Mouse (Mus musculus): ENCODE data around the gene Trim11. TPM values are rescaled to one million over a fixed set of nuclear protein-coding genes. Genes with fewer than 3 reads are reported as not detected.
A peak's percentile ranks its signal among the peaks of the same experiment; 100 is the strongest.

Gene Trim11
- polyA plus RNA-seq (2015; fragmentation: Nextera tagmentation; extraction: Ambion mirVana), result 22.2 and 22.5 TPM in 2 replicates

DNA sequence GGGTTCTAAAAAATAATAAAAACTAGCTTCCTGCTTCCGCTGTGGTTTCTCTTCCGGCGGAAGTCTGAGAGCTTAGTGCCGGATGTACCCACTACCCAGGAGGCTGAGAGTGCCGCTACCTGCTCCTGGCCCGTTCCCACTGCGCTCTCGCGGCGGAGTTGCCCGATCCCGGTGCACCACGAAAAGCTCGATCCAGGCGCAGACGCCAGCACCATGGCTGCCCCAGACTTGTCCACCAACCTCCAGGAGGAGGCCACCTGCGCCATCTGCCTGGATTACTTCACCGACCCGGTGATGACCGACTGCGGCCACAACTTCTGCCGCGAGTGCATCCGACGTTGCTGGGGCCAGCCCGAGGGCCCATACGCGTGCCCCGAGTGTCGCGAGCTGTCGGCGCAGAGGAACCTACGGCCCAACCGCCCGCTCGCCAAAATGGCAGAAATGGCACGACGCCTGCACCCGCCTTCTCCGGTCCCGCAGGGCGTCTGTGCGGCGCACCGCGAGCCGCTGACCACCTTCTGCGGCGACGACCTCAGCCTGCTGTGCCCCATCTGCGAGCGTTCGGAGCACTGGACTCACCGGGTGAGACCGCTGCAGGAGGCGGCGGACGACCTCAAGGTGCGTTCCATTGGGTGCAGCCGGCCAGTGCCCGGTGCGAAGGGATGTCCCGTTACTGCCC, at the start of gene Trim11:
Trim11 (plus strand) TSS at position 67 of the 679 bp plus-strand sequence.
- Histone ChIP-seq H3K4me1 (peaks cover 59% of the 10 kb centered on the region), H3K4me3 (replicated peaks) (peak within 1 kb of the TSS; percentile 81), H3K9ac (replicated peaks) (peak within 1 kb of the TSS; percentile 74), H3K27ac (replicated peaks) (peak within 1 kb of the TSS; percentile 83), H3K9me3 (replicated peaks) (no peaks in the 10 kb centered on the region), H3K27me3 (replicated peaks) (no peaks in the 10 kb centered on the region), H3K4me2 (peak within 1 kb of the TSS; percentile 100), H3K36me3 (peaks cover 19% of the 10 kb centered on the region)
- under 1% methylated on average over 64 of the region's 64 CpGs for WGBS
- peak; percentile 79 for ATAC-seq (ENCODE audit: low FRiP score)

DNA sequence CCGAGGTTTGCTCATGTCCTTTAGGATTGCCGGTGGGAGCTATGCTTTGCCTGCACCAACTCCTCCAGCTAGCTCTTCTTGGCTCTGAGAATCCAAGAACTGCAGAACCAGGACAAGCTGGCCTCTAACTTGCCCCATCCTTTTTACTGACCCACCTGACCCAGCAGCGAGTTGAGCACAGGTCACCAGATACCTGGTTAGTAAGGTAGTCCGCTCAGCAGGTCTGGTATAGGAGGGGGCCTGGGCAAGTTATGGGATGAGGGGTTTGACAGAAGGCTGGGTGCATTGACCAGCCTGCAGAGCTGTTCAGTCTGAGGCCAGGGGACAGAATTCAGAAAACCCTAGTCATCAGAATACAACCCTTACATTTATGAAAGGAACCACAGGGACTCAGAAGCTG, 48.8 kb upstream of the Trim11 start:
- Histone ChIP-seq H3K4me1 (peaks cover 7% of the 10 kb centered on the region; the same call in 1 of the 2 replicates), H3K27me3 (replicated peaks) (no peaks in the 10 kb centered on the region), H3K27ac (replicated peaks) (no peak overlapping the region), H3K9ac (replicated peaks) (no peak overlapping the region), H3K4me3 (replicated peaks) (no peak overlapping the region), H3K36me3 (peaks cover 31% of the 10 kb centered on the region), H3K9me3 (replicated peaks) (no peaks in the 10 kb centered on the region), H3K4me2 (no peak overlapping the region)
- ATAC-seq (ENCODE audit: low FRiP score), result no peak
- WGBS, result 82% methylated on average over 3 of the region's 4 CpGs

DNA sequence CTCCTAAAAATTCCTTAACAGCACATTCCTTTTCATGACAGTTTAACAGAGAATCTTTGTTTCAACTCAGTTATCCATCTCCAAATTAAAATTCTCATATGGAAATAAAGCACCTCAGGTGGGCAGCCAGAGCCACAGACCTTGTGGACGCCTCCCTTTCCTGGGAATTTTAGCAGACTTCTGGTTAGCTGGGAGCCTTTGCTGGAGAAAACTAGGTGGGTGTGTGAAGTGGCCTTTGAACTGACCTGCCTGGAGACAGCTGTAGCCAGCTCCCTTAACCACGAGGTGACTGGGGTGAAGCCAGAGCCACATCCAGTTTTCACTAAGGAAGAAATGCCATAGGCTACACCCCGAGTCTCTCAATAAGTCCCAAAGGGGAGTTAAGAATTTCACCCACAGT, 48.3 kb upstream of the Trim11 start:
- Histone ChIP-seq H3K9ac (replicated peaks) (no peak overlapping the region), H3K36me3 (peaks cover 37% of the 10 kb centered on the region), H3K27ac (replicated peaks) (no peak overlapping the region), H3K9me3 (replicated peaks) (no peaks in the 10 kb centered on the region), H3K4me1 (peaks cover 7% of the 10 kb centered on the region; the same call in 1 of the 2 replicates), H3K27me3 (replicated peaks) (no peaks in the 10 kb centered on the region), H3K4me3 (replicated peaks) (no peak overlapping the region), H3K4me2 (no peak overlapping the region)
- WGBS, result 58% methylated on average over 3 of the region's 3 CpGs
- no peak for ATAC-seq (ENCODE audit: low FRiP score)

DNA sequence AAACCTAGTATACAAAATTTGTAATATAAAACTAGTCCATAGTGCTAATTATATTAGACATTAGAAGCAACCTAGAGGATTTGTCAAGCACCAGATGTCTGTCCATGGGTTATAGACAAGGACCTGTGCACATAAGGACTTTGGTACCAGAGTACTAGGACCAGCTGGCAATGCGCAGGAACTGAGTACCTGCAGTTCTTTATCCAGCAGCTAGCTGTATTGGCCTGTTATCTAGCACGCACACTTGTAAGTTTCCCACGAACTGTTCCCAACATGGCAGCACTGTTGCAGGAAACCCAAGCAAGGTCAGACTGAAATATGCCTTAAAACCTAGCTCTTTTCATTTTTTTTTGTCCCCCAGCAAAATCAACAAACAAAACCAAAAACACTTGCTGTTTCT, 47.6 kb upstream of the Trim11 start:
- no peaks in the 10 kb centered on the region for H3K27me3 ChIP-seq (replicated peaks)
- H3K4me3 ChIP-seq (replicated peaks), result no peak overlapping the region
- no peak overlapping the region for H3K4me2 ChIP-seq
- H3K4me1 ChIP-seq, result peaks cover 10% of the 10 kb centered on the region; the same call in 1 of the 2 replicates
- H3K9me3 ChIP-seq (replicated peaks), result no peaks in the 10 kb centered on the region
- H3K36me3 ChIP-seq, result peaks cover 40% of the 10 kb centered on the region
- ATAC-seq (ENCODE audit: low FRiP score), result no peak
- no peak overlapping the region for H3K27ac ChIP-seq (replicated peaks)
- WGBS, result 93% methylated on average over 3 of the region's 3 CpGs
- H3K9ac ChIP-seq (replicated peaks), result no peak overlapping the region

DNA sequence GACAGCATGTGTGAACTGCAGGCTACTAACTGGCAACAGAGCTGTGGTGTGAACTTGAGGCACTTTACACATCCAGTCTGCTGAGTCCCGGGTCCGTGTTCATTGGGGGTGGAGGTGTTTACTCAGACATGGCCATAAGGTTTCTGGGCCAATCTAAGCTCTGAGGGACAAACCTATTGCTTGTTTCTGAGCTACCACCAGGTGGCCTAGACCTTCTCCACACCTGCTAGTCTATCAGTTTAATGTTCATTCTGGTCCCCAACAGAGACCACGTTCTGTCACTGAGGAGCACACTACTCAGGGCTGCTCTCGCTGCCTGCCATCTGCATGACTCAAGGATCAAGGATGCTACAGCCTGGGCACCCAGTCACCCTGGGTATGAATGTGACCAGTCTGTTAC, 46.3 kb upstream of the Trim11 start:
- WGBS, result 72% methylated on average over 4 of the region's 4 CpGs
- H3K27ac ChIP-seq (replicated peaks), result no peak overlapping the region
- no peak overlapping the region for H3K4me2 ChIP-seq
- H3K4me1 ChIP-seq, result peaks cover 21% of the 10 kb centered on the region
- no peak for ATAC-seq (ENCODE audit: low FRiP score)
- H3K4me3 ChIP-seq (replicated peaks), result no peak overlapping the region
- peaks cover 52% of the 10 kb centered on the region for H3K36me3 ChIP-seq
- no peaks in the 10 kb centered on the region for H3K9me3 ChIP-seq (replicated peaks)
- no peaks in the 10 kb centered on the region for H3K27me3 ChIP-seq (replicated peaks)
- no peak overlapping the region for H3K9ac ChIP-seq (replicated peaks)

DNA sequence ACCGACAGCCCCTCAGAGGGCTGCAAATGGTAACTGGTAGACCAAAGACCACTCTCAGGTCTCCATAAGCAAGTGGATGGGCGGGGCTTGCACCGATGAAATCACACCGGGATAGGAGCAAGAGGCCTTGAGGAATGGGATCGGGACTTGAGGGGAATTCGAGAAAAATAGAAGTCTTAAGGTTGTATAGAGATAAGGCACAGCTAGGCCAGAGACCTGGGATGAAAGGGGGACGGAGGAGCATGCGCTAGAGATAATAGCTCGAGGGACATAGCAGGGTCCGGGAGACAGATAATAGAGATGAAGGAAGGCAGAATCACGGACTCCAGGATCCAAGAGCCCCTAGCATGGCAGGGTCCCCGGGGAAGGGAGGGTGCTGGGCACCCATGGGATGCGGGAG, 40.0 kb upstream of the Trim11 start:
- no peak for ATAC-seq (ENCODE audit: low FRiP score)
- H3K4me2 ChIP-seq, result peak overlapping the region; percentile 75
- H3K9ac ChIP-seq (replicated peaks), result peak overlapping the region; percentile 99
- H3K9me3 ChIP-seq (replicated peaks), result no peaks in the 10 kb centered on the region
- peak overlapping the region; percentile 92 for H3K27ac ChIP-seq (replicated peaks)
- peaks cover 37% of the 10 kb centered on the region for H3K36me3 ChIP-seq
- H3K27me3 ChIP-seq (replicated peaks), result no peaks in the 10 kb centered on the region
- peak overlapping the region; percentile 63 for H3K4me3 ChIP-seq (replicated peaks)
- WGBS, result under 1% methylated on average over 13 of the region's 13 CpGs
- H3K4me1 ChIP-seq, result peaks cover 35% of the 10 kb centered on the region

DNA sequence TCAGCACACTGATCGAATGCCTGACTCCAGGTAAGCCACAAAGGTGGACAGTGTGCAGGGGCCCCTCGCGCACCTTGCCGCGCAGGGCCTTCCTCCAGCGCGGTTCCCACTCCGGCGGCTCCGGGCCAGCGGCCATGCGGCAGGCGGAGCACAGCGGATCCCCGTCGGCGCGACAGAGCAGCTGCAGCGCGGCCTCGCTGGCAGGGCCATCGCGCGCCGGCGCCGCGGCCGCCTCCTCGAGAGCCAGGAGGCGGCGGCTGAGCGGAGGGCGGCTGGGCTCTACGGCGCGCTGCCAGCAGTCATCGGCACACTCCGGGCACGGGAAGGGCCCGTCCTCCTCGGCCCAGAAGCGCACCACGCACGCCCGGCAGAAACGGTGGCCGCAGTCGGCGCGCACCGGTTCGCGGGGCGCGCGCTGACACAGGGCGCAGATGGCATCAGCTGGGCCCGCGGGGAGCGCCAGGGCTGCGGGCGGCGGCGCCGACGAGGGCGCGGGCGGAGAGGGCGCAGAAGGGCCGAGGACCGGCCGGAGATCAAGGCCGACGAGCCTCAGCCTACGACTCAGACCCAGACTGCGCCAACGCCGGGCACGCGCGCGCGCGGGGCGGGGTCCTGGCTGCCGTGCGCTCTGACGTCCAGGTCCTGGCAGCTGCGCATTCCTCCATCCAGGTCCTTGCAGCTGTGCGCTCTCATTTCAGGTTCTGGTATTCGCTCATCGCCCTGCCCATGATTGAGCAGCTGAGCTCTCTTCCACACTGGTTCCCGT, 39.4 kb upstream of the Trim11 start, which contains the start of gene Rnf187:
Rnf187 (minus strand) TSS at position 595 of the 766 bp plus-strand sequence.
- Histone ChIP-seq H3K4me3 (replicated peaks) (peak within 1 kb of the TSS; percentile 63), H3K36me3 (peaks cover 31% of the 10 kb centered on the region), H3K27me3 (replicated peaks) (no peaks in the 10 kb centered on the region), H3K9me3 (replicated peaks) (no peaks in the 10 kb centered on the region), H3K27ac (replicated peaks) (peak within 1 kb of the TSS; percentile 92), H3K4me2 (peak within 1 kb of the TSS; percentile 75), H3K9ac (replicated peaks) (peak within 1 kb of the TSS; percentile 99), H3K4me1 (peaks cover 38% of the 10 kb centered on the region)
- WGBS, result under 1% methylated on average over 95 of the region's 95 CpGs
- ATAC-seq (ENCODE audit: low FRiP score), result peak; percentile 94

DNA sequence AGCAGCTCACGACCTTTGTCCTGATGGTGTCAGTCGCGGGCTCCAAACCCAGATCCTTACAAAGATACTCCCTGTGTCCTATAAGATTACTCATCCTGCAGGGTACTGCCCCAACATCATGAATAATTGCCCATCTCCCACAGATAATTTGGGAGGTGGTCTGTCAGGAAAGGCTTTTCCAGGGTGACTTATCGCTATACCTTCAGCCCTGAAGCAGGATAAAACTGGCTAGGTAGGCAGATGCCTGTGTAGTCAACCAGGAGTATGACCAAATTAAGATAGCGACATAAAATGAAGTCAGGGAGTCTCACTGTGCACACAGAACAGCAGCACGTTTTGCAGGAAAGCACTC, 38.8 kb upstream of the Trim11 start:
- Histone ChIP-seq H3K9me3 (replicated peaks) (no peaks in the 10 kb centered on the region), H3K27me3 (replicated peaks) (no peaks in the 10 kb centered on the region), H3K9ac (replicated peaks) (peak overlapping the region; percentile 50), H3K4me2 (peak overlapping the region; percentile 75), H3K27ac (replicated peaks) (peak overlapping the region; percentile 92), H3K4me1 (peaks cover 43% of the 10 kb centered on the region), H3K36me3 (peaks cover 25% of the 10 kb centered on the region), H3K4me3 (replicated peaks) (peak overlapping the region; percentile 63)
- peak; percentile 38; the same call in 1 of the 2 replicates for ATAC-seq (ENCODE audit: low FRiP score)
- WGBS, result 12% methylated on average over 6 of the region's 6 CpGs

DNA sequence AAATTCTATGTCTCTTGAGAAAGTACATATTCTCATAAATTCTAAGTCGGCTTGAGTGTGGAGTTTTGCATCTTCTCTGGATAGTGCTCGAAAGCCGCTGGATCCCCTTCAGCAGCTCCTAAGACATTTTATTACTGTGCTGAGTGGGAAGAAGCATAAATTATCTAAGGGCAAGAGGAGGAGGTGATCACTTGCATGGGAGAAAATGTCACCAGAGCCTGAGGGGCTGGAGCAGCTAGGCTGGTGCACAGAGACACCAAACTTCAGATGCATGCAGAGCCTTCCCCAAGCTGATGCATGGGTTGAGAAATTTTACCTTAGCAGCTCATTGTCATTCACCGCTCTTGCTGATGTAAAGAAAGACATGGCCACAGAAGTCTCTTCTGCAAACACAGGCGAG, 33.8 kb upstream of the Trim11 start:
- Histone ChIP-seq H3K4me2 (no peak overlapping the region), H3K9ac (replicated peaks) (no peak overlapping the region), H3K4me1 (peaks cover 30% of the 10 kb centered on the region), H3K4me3 (replicated peaks) (no peak overlapping the region), H3K27ac (replicated peaks) (no peak overlapping the region), H3K27me3 (replicated peaks) (no peaks in the 10 kb centered on the region), H3K9me3 (replicated peaks) (no peaks in the 10 kb centered on the region), H3K36me3 (no peaks in the 10 kb centered on the region)
- no peak for ATAC-seq (ENCODE audit: low FRiP score)
- WGBS, result 60% methylated on average over 5 of the region's 5 CpGs

DNA sequence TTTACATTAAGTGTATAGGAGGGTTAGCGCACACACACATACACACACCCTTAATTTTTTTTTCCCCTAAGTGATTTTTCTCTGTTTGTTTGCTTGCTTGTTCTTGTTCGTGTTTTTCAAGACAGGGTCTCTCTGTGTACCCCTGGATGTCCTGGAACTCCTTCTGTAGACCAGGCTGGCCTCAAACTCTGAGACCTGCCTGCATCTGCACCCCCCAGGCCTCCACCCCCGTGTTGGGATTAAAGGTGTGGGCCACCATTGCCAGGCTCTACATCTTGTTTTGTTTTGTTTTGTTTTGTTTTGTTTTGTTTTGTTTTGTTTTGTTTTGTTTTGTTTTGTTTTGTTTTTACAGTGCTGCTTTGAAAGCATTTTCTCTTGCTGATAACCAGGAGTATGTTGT, 30.6 kb upstream of the Trim11 start:
- H3K4me1 ChIP-seq, result peaks cover 41% of the 10 kb centered on the region
- H3K4me3 ChIP-seq (replicated peaks), result peak overlapping the region; percentile 57
- H3K9ac ChIP-seq (replicated peaks), result peak overlapping the region; percentile 62
- H3K27ac ChIP-seq (replicated peaks), result peak overlapping the region; percentile 98
- peak overlapping the region; percentile 63 for H3K4me2 ChIP-seq
- no peaks in the 10 kb centered on the region for H3K36me3 ChIP-seq
- WGBS, result 78% methylated on average over 3 of the region's 3 CpGs
- ATAC-seq (ENCODE audit: low FRiP score), result no peak
- H3K9me3 ChIP-seq (replicated peaks), result no peaks in the 10 kb centered on the region
- no peaks in the 10 kb centered on the region for H3K27me3 ChIP-seq (replicated peaks)

DNA sequence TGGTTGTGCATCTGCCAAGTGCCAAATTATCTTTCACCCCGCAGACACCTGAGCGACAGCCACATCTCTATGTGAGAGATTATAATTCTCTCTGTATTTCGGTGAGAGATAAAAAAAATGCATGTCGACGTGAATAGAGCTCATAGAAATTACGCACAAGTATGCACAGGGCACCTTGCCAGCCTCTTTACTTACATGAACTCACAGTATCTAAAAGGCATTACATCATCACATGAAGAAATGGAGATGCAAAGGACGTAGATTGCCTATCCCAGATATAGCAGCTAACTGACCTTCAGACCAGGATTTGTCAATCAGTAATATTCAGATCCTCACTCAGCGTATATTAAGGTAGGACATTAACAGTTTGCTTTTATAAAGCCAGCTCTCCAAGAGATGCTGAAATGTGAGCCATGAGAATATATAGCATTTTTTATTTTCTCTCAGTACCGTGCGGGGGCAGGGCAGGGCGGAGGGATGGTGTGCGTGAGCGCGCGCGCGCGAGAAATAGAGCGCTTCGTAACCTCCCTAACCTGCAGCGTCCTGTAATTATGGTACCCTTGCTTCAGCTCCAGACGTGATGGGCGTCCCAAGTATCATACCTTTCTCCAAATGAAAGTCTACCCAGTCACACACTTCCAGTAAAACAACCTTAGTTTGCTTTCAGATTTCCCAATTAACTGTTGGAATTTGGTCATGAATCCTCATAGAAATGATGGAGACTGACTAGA, 29.9 kb upstream of the Trim11 start:
- Histone ChIP-seq H3K4me3 (replicated peaks) (peak overlapping the region; percentile 57), H3K27ac (replicated peaks) (peak overlapping the region; percentile 98), H3K4me1 (peaks cover 44% of the 10 kb centered on the region), H3K9ac (replicated peaks) (peak overlapping the region; percentile 62), H3K4me2 (peak overlapping the region; percentile 63), H3K9me3 (replicated peaks) (no peaks in the 10 kb centered on the region), H3K27me3 (replicated peaks) (no peaks in the 10 kb centered on the region), H3K36me3 (no peaks in the 10 kb centered on the region)
- WGBS, result 7% methylated on average over 23 of the region's 23 CpGs
- peak; percentile 75 for ATAC-seq (ENCODE audit: low FRiP score)
